Mouse (Mus musculus): ENCODE results near the gene Dusp10.

GRCm38 (mm10) chr1:184060828-184061734 lies 48.0 kb downstream of the Dusp10 start:
- TF ChIP-seq CTCF (conservative IDR thresholded peaks at IDR 0.05; ENCODE audit: low read length) (no peak), NANOG (IDR thresholded peaks at IDR 0.05; ENCODE audit: borderline replicate concordance, low read length) (no peak), POU5F1 (IDR thresholded peaks at IDR 0.05; ENCODE audit: borderline replicate concordance, low read length) (no peak)
